Mouse (Mus musculus): ENCODE data around the gene Crybg3.

DNA sequence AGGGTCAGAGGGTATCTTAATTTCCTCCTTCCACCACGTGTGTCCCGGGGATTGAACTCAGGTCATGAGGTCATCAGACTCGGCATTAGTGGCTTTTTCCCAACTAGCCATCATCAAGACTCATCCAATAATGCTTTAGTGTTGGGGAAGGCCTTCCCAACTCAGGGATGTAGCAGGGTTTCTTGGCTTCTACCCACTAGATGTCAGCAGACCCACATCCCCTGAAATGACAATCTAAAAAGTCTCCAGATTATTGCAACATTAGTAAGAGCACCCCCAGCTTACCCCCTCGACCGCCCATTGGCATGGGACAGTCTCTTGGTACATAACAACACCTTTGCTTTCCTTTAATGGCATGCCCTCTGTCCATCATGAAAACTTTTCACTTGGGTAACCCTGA, 65.1 kb downstream of the Crybg3 start:
- no peak for TF ChIP-seq GATA1 (IDR thresholded peaks at IDR 0.05; ENCODE audit: borderline replicate concordance, low read length)
- no peak for TF ChIP-seq FLI1 (IDR thresholded peaks at IDR 0.05; ENCODE audit: low read length)
